Mouse (Mus musculus): ENCODE measurements around the gene Nhlh1. TPM values are rescaled to one million over a fixed set of nuclear protein-coding genes. Genes with fewer than 3 reads are reported as not detected.

The Nhlh1 gene
- not detected for polyA plus RNA-seq (2017; shearing (Covaris generic))

GRCm38 (mm10) chr1:172057491-172057921 is at the start of gene Nhlh1:
Gene Nhlh1 (minus strand): TSS chr1:172057573.

DNA sequence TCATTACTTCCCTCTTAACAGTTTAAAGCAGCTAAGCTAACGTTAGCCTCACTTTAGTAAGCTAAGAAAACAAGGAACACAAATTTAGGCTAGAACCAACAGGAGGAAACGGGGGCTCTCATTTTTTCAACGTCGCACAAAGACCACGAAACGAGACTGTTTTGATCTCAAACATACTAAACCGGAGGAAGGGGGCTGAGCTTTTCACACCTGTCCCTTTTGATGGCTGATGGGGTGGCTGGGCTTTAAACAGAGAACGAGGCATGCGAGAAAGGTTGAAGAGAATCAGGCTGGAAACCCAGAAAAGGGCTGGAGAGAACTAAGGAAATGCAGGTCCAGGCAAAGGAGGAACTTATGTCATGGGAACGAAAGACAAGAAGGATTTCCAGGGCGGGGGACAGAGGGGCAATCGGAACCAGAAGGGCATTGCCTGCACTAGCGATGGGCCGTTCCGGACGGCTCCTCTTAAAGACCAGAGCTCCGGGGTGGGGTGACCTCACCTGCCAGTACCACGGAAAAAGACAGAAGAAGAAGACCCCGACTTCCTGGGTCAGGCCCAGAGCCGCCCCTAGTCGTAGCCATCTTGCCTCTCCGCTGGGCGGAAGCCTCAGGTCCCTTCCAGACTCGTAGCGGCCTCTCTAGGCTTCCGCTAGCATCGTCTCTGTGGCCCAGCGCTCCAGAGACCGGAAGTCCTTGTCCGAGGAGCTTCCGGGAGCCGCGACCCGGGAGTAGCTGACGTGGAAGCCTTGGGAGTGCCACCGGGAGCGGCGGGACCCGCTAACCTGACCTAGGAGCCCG is 24.9 kb upstream of the Nhlh1 start, which contains the start of the genes Copa and Ncstn:
TSS of gene Copa (plus strand) at position 429 of the 798 bp plus-strand sequence.
TSS of gene Ncstn (minus strand) at position 695 of the 798 bp plus-strand sequence.

GRCm38 (mm10) chr1:172028394-172029275 is 28.7 kb downstream of the Nhlh1 start, which contains the start of gene Vangl2:
Gene Vangl2 (minus strand): TSS chr1:172028444.

Other genes with a start within 250 kb of the Nhlh1 start
- 109 TPM for gene Cd84, start 217.9 kb downstream of the Nhlh1 start, polyA plus RNA-seq (2017; shearing (Covaris generic))
- gene Gm10521, start 161.9 kb downstream of the Nhlh1 start, polyA plus RNA-seq (2017; shearing (Covaris generic)), result not detected
- gene Slamf6, start 140.1 kb downstream of the Nhlh1 start, polyA plus RNA-seq (2017; shearing (Covaris generic)), result 328 TPM
- 0.22 TPM for gene Vangl2, start 29.1 kb downstream of the Nhlh1 start, polyA plus RNA-seq (2017; shearing (Covaris generic))
- 178 TPM for gene Copa, start 25.0 kb upstream of the Nhlh1 start, polyA plus RNA-seq (2017; shearing (Covaris generic))
- gene Ncstn, start 25.2 kb upstream of the Nhlh1 start, polyA plus RNA-seq (2017; shearing (Covaris generic)), result 108 TPM
- gene Pex19, start 69.2 kb upstream of the Nhlh1 start, polyA plus RNA-seq (2017; shearing (Covaris generic)), result 31.7 TPM
- gene Dcaf8, start 90.5 kb upstream of the Nhlh1 start, polyA plus RNA-seq (2017; shearing (Covaris generic)), result 107 TPM
- 104 TPM for gene Pea15a, start 149.2 kb upstream of the Nhlh1 start, polyA plus RNA-seq (2017; shearing (Covaris generic))
- not detected for gene Casq1, start 162.3 kb upstream of the Nhlh1 start, polyA plus RNA-seq (2017; shearing (Covaris generic))
- gene Atp1a4, start 200.8 kb upstream of the Nhlh1 start, polyA plus RNA-seq (2017; shearing (Covaris generic)), result not detected
- 55.0 TPM for gene Igsf8, start 204.1 kb upstream of the Nhlh1 start, polyA plus RNA-seq (2017; shearing (Covaris generic))
- not detected for gene Atp1a2, start 240.5 kb upstream of the Nhlh1 start, polyA plus RNA-seq (2017; shearing (Covaris generic))